Mouse (Mus musculus) megakaryocyte-erythroid progenitor cell, adult 5-6 weeks (primary cell): ENCODE results near the gene Dcun1d2. TPM values are rescaled to one million over a fixed set of nuclear protein-coding genes. Genes with fewer than 3 reads are reported as not detected.
A peak's percentile ranks its signal among the peaks of the same experiment; 100 is the strongest.

ENCODE experiments used
- ATAC-seq: replicated peaks from 2 replicates; pipeline ENCODE4 v1.8.0; 2016; ENCODE audit warnings: mild to moderate bottlenecking, inconsistent platforms; ENCODE audit not compliant: severe bottlenecking, poor library complexity, low FRiP score, low TSS enrichment
- total RNA-seq, 2 experiments: library from RNA; stranded (forward) in 1 of 2; stranded (reverse) in 1 of 2; fragments of 200-1000, 215-1000 nt in 1 of 2; fragments of >200 nt in 1 of 2; fragmentation: Nextera tagmentation in 1 of 2; gene quantifications; 2 replicates each; pipeline ENCODE4 v1.2.3; 2014 to 2017

Dcun1d2 gene
- total RNA-seq, 2 experiments from 2014 or later = 19.0 to 19.3 TPM

DNA sequence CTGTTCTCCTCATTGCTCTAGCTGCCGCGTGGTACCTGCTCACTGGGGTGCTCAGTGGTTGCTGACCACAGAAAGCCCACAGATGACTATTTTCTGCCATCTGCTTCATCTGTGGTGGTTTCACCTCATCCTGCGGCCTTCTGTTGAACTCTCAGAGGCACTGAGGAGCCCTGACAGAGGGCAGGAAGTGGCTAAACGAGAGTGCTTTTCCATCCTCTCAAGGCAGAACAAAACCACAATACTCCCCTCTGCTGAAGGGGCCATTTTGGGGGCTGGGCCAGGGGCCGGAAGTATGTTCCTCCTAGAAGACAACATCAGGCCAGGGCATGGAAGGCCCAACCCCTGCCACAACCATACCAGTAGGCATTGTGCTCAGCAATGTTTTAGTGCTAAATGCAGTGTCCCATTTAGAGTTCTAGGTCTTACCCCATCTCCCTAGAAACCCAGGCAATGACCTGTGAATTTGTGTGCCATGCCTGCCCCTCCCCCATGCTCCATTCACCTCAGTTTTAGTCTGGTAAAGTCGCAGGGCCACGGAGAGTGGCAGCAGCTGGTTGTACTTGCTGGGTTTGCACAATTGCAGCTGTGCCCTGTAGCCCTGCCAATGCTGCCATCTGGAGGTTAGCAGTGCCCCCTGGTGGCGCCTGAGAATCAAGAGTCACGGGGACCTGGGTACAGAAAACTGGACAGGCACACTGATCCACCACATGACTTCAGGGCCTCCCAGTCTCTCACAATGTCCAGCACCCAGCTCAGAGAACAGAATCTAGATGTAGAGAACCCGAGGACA is 74.3 kb downstream of the Dcun1d2 start:
- peak; percentile 90 for ATAC-seq

DNA sequence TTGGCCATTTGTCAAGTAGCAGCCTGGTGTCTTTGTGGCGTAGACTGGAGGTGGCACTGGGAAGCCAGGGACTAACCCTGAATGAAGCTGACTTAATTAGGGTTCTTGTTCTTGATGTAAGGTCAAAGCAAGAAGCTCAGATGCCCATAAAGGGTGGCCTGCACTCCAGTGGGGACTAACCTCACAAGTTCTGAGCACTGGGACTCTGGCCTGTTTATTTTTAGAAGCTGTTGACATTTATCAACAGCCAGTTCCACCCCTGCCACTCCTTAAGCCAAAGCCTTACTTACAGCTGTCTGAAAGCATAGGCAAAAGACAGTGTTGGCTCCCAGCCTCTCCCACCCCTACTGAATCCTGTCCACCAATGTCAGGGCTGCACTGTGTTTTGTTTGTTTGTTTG is 78.2 kb downstream of the Dcun1d2 start:
- no peak for ATAC-seq

GRCm38 (mm10) chr8:13208627-13209355 is 79.1 kb downstream of the Dcun1d2 start:
- ATAC-seq = peak; percentile 63

- no peak for ATAC-seq
These were observed 81.6 kb downstream of the Dcun1d2 start for GRCm38 (mm10) chr8:13206290-13206689.

Other genes with a start within 250 kb of the Dcun1d2 start
- gene Proz, start 227.2 kb downstream of the Dcun1d2 start, total RNA-seq (2014; fragmentation: Nextera tagmentation) = not detected in 2 replicates
- gene Proz, start 227.2 kb downstream of the Dcun1d2 start, total RNA-seq (2017) = not detected in 2 replicates
- 21.4 and 27.9 TPM in 2 replicates for gene Pcid2, start 182.7 kb downstream of the Dcun1d2 start, total RNA-seq (2014; fragmentation: Nextera tagmentation)
- 10.1 and 26.9 TPM in 2 replicates for gene Pcid2, start 182.7 kb downstream of the Dcun1d2 start, total RNA-seq (2017)
- gene Cul4a, start 182.5 kb downstream of the Dcun1d2 start, total RNA-seq (2014; fragmentation: Nextera tagmentation) = 147 and 173 TPM in 2 replicates
- gene Cul4a, start 182.5 kb downstream of the Dcun1d2 start, total RNA-seq (2017) = 156 and 175 TPM in 2 replicates
- gene Lamp1, start 129.0 kb downstream of the Dcun1d2 start, total RNA-seq (2014; fragmentation: Nextera tagmentation) = 102 and 143 TPM in 2 replicates
- gene Lamp1, start 129.0 kb downstream of the Dcun1d2 start, total RNA-seq (2017) = 157 and 169 TPM in 2 replicates
- gene Grtp1, start 87.5 kb downstream of the Dcun1d2 start, total RNA-seq (2014; fragmentation: Nextera tagmentation) = 1.7 and 3.4 TPM in 2 replicates
- 1.1 TPM in 1 of 2 replicates, not detected in the other for gene Grtp1, start 87.5 kb downstream of the Dcun1d2 start, total RNA-seq (2017)
- not detected in 2 replicates for gene Adprhl1, start 34.0 kb downstream of the Dcun1d2 start, total RNA-seq (2014; fragmentation: Nextera tagmentation)
- gene Adprhl1, start 34.0 kb downstream of the Dcun1d2 start, total RNA-seq (2017) = not detected in 2 replicates
- gene Tmco3, start 59 bp upstream of the Dcun1d2 start, total RNA-seq (2014; fragmentation: Nextera tagmentation) = 12.7 and 14.0 TPM in 2 replicates
- 4.2 and 8.1 TPM in 2 replicates for gene Tmco3, start 59 bp upstream of the Dcun1d2 start, total RNA-seq (2017)
- 260 and 273 TPM in 2 replicates for gene Tfdp1, start 50.6 kb upstream of the Dcun1d2 start, total RNA-seq (2014; fragmentation: Nextera tagmentation)
- gene Tfdp1, start 50.6 kb upstream of the Dcun1d2 start, total RNA-seq (2017) = 139 and 212 TPM in 2 replicates
- 0.96 and 1.4 TPM in 2 replicates for gene Atp4b, start 108.7 kb upstream of the Dcun1d2 start, total RNA-seq (2014; fragmentation: Nextera tagmentation)
- 0.80 and 1.1 TPM in 2 replicates for gene Atp4b, start 108.7 kb upstream of the Dcun1d2 start, total RNA-seq (2017)
- 0.25 TPM in 1 of 2 replicates, not detected in the other for gene Grk1, start 117.0 kb upstream of the Dcun1d2 start, total RNA-seq (2014; fragmentation: Nextera tagmentation)
- not detected in 2 replicates for gene Grk1, start 117.0 kb upstream of the Dcun1d2 start, total RNA-seq (2017)
- not detected in 2 replicates for gene Tmem255b, start 147.1 kb upstream of the Dcun1d2 start, total RNA-seq (2014; fragmentation: Nextera tagmentation)
- gene Tmem255b, start 147.1 kb upstream of the Dcun1d2 start, total RNA-seq (2017) = not detected in 2 replicates
- gene Gas6, start 206.4 kb upstream of the Dcun1d2 start, total RNA-seq (2014; fragmentation: Nextera tagmentation) = not detected in 2 replicates
- 1.3 TPM in 1 of 2 replicates, not detected in the other for gene Gas6, start 206.4 kb upstream of the Dcun1d2 start, total RNA-seq (2017)